Mouse (Mus musculus) liver, adult (tissue): ENCODE results near the gene A930017K11Rik.

ENCODE experiments used
- GATA4 ChIP-seq: IDR thresholded peaks from 2 replicates; pipeline ENCODE4 v1.6.1; 2014; ENCODE audit warnings: mild to moderate bottlenecking, low read length; ENCODE audit not compliant: insufficient replicate concordance

A930017K11Rik gene

DNA sequence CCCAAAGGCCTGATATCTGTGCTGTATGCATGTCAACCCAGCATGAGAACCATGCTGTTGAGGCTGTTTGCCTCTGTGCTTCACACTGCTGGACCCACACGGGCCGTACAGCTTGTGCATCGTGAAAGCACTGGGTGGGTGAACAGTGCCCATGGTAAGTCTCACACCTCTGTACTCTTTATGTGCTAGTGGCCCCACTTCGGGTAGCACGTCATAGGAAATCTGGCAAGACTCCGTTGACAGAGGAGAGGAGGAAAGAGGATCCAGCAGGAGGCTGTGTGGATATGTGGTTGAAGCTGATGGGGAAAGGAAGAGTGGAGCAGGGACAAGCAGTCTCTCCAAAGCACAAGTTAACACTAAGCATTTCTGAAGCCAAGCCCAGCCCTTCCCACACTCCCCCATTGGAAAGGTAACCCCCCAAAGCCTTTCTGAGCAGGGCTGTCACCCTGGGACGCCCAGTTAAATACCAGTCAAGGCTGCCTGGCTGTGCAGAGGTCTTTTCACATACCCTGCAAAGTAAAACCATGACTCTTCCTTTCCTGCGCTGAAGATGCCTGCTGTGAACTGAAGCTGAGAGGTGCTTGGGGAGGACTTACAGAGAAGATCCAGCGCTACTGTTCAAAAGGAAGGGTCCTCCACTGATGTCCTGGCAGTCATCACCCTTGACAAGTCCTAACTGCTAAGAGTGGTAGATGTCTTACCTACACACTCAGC is 34.2 kb downstream of the A930017K11Rik start:
- TF ChIP-seq GATA4, result no peak

DNA sequence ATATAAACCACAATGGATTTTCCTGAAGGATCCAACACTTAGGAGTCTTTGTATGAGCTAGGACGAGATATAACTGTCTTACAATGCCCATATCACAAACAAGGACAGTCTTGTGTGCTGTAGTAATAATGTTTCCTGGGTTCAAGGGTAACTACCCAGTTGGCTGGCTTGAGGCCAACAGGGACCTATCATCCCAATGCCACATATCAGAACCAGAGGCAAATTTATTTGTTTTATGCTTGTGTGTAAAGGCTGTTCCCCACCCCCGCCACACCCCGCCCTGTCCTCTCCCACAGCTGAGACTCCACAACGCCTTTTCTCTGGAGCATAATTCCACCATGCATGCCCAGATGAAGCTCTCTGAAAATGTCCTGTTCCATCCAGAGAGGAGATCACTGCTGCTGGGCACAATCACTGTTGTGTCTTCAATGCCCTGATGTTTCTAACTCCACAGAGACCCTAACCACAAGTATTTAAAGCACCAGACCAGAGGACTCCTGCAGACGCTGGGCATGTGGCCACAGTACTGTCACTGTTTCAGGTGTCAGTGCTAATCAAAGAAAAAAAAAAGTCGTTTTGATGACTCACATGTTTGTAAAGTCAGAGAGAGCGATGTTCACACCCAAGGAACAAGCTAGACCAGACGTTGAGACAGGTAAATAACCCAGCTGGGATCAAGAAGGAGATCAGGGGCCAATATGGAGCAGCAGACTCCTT is 35.3 kb downstream of the A930017K11Rik start:
- TF ChIP-seq GATA4, result no peak

DNA sequence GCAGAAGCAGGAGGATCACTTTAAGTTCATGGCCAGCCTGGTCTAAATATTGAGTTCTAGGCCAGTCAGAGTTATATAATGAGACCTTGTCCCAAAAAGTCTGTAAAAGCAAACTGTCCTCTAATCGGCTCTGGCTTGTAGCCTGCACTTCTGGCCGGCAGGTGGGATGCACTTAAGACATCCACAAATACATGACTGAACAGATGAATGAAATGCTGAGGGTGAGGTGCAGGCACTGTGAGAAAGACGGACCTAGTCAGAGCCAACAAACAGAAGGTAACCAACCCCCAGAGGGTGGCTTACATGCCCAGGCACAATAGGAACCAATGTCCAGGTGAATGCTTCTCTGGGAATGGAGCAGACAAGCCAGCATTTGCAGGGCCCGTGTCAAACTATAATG is 38.1 kb downstream of the A930017K11Rik start:
- TF ChIP-seq GATA4, result no peak

DNA sequence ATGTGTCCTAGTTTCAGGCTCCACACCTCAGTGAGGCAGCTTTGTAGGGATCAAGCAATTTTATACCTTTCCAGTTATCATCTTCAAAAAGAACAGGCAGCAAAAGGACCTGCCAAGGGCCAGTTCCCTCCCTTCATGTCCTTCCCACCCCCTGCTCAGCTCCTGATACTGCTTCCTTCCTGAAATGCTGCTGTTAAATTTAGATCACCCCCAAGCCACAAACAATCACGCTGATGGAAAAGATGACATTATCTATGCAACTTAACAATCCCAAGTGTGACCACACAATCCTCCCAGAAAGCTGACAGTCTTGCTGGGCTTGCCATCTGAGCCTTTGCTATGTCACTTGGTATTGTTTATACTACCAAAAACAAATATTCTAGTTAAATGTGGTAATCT is 38.5 kb downstream of the A930017K11Rik start:
- TF ChIP-seq GATA4, result peak; percentile 55

DNA sequence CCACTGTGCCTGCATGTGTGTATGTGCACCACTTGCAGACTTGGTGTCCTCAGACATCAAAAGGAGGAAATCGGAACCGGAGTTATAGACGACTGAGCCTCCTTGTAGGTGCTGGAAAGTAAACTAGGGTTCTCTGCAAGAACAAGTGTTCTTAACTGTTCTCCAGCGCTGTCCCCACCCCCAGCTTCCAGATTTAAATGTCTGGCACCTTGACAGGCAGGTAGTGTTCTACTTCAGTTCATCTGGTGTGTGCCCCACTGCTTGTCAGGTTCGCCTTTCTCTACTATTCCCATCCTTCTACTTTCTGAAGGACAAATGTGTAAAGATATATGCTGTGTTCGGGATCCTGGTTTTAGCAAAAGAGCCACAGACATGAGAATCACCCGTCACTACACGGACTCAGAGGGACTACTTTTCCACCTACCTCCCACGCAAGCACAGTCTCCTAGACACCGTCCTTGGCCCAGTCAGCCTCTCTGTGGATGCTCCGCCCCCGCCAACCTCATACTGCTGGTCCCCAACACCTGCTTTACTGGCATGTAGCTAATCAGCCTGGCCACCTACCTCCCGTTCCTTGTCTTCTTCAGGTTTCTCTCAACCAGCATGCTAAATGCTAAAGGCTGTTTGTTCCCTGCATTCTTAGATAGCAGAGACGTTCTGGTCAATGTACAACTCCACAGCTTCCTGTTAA is 39.0 kb downstream of the A930017K11Rik start:
- TF ChIP-seq GATA4, result no peak

DNA sequence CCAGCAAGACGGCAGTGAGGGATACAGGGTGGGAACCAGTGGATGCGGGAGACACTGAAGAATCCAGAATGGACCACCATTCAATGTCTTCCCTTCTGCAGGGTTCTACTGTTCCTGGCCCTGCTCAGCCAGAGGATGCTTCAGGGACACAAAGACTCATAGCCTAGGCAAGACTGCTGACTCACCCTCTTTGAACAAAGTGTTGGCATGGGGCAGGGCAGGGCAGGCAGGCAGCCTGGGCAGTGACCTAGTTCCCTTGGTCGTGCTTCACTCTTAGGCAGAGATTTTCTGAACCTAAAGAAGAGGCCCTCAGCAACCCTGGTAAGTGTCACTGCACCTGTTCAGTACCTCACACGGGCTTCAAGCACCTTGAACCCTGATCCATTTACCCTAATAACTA is 40.5 kb downstream of the A930017K11Rik start:
- TF ChIP-seq GATA4, result no peak

DNA sequence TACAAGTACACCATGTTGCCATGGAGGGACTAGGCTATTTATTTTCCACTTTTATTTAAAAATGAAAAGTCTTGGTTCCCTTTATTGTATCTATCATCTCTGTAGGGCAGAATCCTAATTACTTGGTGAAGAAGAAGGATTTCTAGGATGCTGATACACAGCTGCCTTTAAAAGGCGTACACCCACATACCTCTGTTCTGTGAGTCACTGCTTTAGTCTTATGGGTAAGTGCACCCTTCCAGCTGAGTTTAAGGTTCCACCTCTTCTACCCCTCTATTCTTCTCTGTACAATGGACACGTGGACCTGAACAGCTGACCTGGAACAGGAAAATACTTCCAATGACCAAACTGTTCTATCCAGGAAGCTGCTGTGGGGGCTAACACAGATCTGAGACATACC is 44.7 kb downstream of the A930017K11Rik start:
- TF ChIP-seq GATA4, result no peak

DNA sequence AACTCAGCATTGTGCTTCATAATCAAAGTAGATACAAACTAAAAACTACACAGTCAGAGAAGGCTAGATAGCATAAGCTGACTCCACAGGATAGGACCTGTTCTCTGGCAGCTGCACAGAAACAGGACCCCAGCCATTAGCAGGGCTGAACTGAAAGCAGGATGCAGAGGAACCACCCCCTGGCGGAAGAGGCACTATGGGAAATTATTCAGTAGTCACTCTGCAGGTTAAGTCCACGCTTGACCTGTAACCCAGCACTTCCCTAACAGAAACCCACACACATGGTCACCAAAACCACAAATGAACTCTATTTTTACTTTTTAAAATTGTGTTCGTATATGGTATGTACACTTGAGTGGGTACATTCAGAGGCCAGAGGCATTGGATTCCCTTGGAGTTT is 49.3 kb downstream of the A930017K11Rik start:
- no peak for TF ChIP-seq GATA4

DNA sequence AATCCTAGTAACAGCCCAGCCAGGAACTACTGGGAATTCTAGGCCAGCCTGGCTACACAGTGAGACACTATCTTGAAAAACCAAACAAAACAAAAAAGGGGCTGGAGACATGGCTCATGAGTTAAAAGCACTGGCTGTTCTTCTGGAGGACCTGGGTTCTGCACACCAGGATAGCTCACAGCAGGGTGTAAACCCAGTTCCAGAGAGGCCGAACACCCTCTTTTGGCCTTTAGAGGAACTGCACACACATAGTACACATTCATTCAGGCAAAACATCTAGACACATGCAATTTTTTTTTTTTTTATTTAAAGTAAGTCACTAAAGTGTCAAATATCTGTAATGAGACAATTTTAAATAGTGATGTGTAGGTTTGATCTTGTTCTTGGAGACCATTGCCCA is 52.2 kb downstream of the A930017K11Rik start:
- TF ChIP-seq GATA4, result no peak
